Mouse (Mus musculus) induced T-regulatory cell, adult 2 months (primary cell): Measurements from ENCODE around the gene Mpst.

Experiments used
- DNase-seq: peaks from one replicate; pipeline ENCODE4 v3.0.0-alpha.2; 2012; ENCODE audit warnings: low read depth

Gene Mpst

GRCm38 (mm10) chr15:78437237-78438017 is 31.2 kb downstream of the Mpst start:
- DNase-seq = no peak

DNA sequence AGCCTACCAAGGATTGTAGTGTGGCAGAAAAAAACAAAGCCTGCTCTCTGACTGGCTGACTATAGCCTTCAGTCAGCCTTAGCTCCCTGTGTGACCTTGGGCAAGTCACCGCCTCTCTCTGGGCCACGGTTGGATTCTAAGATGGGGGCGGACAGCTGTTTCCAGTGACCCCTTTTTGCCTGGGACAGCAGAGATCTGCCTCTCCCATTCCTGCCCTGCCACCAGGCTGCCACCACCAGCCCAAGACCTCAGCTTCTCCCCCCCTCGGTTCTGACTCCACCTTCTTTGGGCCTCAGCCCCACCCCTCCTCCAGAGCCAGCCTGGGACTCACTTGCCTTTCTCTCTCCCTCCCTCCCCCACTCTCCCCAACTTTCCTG is 31.8 kb downstream of the Mpst start:
- DNase-seq = no peak

- no peak for DNase-seq
Measured at GRCm38 (mm10) chr15:78438505-78438904, 32.3 kb downstream of the Mpst start.

GRCm38 (mm10) chr15:78438973-78439372 is 32.8 kb downstream of the Mpst start:
- DNase-seq = no peak

DNA sequence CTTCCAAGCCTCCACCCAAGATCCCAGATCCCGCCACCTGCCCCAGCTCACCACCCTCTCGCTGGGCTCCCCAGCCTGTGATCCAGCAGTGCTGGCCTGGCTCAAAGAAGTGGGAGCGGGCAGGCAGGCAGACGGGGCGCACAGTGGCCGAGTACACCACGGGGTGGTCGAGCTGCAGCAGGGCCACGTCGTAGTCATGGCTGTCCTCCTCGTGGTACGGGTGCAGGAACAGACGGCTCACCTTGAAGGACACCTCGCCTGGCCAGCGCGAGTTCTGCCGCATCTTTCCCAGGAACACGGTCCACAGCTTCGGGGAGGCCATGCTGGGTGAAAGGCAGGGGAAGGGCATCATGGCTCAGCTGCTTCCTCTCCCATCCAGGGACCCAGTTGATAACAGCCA is 36.0 kb downstream of the Mpst start:
- no peak for DNase-seq

DNA sequence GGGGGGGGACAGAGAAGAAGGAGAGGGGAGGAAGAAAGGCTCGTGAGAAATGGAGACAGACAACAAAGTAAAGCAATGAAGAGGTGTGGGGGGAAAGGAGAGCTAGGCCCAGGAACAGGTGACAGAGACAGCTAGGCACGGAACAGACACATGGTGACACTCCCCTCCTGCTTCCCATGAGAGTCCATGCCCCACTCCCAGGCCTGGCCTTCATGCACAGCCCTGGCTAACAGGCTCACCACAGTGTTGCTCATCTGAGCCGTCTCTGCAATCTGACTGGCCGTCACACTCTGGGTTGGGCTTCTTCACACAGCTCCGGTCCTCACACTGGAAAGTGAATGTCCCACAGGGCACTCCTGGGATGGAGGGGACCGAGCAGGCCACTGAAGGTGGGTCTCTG is 37.6 kb downstream of the Mpst start:
- DNase-seq = no peak

DNA sequence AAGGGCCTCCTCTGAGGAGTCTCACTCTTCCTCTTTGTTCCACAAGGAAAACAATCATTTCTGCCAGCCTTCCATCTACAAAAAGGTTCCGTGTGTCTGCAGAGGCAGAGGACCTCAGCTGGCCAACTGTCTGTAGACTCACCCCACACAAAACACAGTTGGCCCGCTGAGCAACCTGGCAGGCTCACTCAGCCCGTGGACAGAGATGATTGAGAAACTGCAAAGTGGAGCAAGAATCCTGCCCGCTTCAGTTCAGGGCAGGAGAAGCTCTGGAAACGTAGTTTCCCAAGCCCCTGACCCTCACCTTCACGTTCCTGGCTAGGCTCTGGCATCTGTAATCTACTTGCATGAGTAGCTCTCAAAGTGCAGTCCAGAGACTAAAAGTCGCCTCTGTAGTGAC is 40.9 kb downstream of the Mpst start:
- DNase-seq = no peak

- DNase-seq = peak; percentile 97
Measured at GRCm38 (mm10) chr15:78447746-78448535, 41.7 kb downstream of the Mpst start.

GRCm38 (mm10) chr15:78449131-78449530 is 42.9 kb downstream of the Mpst start:
- peak; percentile 85 for DNase-seq

DNA sequence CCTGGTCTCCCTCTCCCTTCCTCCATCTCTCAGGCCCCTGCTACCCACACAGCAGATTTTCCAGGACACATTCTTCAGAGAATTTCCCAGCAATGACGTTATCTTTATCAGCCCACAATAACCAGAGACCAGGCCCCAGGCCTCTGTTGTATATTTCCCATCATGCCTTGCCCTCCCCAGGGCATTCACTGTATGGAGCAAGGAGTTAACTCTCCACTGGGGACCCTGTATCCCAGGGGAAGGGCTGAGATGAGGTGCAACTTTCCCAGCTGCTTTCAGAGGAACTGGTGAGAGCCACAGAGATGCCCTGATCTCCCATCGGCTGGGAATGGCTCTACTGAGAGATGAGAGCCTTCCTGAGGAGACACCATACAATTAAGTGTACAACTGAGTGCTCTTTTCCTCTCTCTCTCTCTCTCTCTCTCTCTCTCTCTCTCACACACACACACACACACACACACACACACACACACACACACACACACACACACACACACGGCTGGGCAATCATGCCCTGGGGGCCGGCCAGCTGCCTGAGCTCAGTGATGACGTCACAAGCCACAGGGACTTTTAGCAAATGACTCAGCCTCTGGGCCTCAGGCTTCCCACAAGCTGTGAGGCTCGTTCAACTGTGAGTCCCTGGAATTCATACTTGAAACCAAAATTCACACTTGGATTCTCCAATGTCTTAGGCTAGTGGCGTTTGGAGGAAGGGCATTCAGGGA is 43.6 kb downstream of the Mpst start:
- peak; percentile 96 for DNase-seq

DNA sequence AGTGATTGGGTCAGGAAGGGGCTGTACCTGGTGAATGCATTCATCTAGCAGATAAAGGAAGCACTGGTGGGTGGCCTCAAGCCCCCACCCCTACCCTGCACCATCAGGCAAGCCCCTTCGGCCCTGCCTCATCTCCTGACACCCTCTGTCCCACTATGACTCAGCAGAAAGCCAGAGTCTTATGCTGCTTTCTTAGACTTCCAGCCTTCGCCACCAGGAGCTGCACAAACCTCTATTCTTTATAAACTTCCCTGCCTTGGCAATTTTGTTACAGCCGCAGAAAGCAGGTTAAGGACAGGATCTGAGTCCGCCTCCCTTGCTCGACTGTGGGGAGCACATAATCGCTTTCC is 44.2 kb downstream of the Mpst start:
- peak; percentile 90 for DNase-seq

GRCm38 (mm10) chr15:78451201-78451600 is 45.0 kb downstream of the Mpst start:
- DNase-seq = peak; percentile 65

DNA sequence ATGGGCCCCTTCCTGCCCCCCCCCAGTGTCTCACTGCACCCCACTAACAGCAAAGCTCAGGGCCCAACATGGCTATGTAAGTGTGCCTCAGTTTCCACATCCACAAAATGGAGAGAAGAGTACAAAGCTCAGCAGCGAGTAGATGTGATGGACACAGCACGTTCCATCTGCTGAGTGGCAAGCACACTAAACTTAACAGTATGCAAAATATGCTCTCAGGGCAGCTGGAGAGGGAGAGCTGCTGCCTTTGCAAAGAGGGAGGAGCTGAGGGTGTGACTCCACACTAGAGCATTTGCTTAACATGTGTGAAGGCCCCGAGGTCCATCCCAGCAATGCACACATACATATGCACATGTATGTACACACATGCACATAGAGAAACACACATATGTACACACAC is 46.7 kb downstream of the Mpst start:
- no peak for DNase-seq

DNA sequence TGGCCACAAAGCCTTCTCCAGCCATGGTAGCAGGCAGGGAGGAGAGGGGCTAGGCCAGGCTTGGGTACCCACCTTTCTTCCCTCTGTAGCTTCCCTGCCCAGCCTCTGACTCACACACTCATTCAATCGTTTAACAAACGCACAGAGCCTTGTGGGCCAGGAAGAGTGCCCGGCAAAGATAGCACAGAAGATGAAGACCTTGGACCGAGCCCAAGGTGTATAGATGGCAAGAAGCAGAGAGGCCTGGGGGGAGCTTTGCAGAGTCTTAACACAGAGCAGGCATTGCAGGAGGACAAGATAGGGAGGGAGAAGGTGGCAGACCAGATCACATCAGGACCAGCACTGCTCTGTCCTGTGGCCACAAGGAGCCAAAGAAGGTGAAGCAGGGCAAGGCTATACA is 49.0 kb downstream of the Mpst start:
- no peak for DNase-seq

GRCm38 (mm10) chr15:78456051-78456450 is 49.8 kb downstream of the Mpst start:
- DNase-seq = no peak

DNA sequence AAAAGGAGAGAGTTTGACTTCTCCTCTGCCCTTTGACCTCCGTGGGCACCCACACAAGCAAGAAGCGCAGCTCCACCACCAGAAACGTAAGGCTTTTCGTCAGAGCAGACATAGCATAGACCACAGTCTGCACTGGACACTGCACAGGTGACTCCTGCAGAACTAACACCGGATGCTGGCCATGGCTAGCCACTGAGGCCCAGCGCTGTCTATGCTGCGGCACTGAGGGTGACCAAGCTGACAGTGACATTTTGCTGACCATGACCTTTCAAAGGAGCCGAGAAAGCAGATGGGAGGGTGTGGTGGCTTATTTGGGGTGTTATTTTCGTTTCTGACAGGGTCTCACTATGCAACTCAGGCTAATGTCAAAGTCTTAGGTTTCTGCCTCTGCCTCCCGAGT is 51.0 kb downstream of the Mpst start:
- DNase-seq = no peak

DNA sequence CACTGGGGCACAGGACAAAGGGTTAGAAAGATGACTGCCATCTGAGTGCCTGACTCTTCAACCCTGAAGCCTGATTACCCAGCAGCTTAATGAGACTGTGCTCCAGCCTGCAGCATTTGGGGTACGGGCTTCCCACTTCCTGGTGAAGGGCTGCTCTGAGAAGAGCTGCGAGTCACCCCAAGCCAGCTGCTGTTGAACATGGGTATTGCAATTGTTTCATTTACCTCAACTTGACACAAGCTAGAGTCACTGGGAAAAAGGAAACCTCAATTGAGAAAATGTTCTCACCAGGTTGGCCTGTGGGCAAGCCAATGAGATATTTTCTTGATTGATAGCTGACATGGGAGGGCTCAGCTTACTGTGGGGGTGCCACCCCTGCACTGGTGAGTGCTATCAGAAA is 56.8 kb downstream of the Mpst start:
- peak; percentile 77 for DNase-seq
